Mouse (Mus musculus): ENCODE measurements around the gene Fscn1.
A peak's percentile ranks its signal among the peaks of the same experiment; 100 is the strongest.

DNA sequence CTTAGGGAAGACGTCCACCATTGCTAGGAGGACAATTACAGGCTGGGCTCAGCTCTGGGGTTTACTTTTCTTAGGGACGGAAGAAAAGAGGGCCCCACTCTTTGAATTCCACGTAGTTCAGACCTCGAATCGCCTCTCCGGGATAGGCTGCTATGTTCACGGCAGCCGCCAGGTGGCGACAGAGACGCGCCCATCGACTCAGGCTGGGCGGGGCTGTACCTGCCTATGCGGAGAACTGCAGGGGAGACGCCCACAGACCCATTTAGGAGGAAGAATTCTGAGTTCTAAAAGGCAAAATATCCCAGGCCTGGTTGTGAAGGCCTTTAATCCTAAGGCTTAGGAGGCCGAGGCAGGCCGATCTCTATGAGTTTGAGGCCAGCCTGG lies 23.8 kb upstream of the Fscn1 start:
- TF ChIP-seq POLR2A (IDR thresholded peaks at IDR 0.05; ENCODE audit: borderline replicate concordance, extremely low read depth, insufficient read depth, insufficient read length, poor library complexity, severe bottlenecking) (no peak), CTCF (IDR thresholded peaks at IDR 0.05; ENCODE audit: borderline replicate concordance, extremely low read depth, insufficient read depth, insufficient read length) (peak; percentile 97)
